Mouse (Mus musculus): ENCODE results near the gene Nipbl.

Nipbl gene

DNA sequence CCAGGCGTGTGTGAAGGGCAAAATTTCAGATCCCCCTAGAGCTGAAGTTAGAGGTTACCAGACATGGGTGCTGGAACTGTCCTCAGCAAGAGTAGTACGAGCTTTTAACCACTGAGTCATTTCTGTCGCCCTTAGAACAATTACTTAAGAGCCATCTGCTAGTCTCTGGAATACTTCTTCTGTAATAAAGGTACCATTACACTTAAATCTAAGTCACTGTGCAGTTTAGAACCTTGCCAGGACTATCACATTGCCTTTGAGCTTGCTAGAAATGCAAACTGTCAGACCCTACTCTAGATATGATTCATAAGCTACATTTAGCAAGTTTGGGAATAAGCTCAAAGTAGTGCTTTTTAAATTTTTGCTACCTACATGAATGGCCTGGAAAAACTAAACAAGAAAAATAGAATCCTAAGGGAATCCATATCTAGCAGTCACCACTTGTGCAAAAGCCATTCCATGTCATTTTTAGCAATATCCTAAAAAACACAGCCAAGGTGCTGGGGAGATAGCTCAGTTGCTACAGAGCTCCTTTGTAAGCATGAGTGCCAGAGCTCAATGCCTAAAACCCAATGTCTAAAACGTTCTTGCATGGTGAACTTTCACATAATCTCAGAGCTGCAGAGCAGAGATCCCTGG, 27.6 kb downstream of the Nipbl start:
- no peak for DNase-seq (ENCODE audit: low spot score)

DNA sequence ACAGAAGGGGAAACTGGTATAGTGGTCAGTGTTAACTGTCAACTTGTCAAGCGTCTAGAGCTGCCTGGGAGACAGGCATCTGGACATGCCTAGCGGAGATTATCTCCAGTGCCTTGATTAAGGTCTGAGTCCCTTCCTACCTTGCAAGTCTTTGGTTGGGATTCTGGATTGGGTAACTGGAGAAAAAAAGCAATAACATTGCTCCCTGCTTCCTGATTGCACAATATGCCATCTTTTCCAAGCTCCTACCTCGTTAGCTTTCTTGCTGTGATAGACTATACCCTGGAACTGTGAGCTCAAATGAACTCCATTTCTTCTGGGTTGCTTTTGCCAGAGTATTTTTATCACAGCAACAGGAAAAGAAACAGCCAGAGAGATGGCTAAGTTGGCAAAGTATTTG, 30.9 kb downstream of the Nipbl start:
- DNase-seq (ENCODE audit: low spot score), result no peak

DNA sequence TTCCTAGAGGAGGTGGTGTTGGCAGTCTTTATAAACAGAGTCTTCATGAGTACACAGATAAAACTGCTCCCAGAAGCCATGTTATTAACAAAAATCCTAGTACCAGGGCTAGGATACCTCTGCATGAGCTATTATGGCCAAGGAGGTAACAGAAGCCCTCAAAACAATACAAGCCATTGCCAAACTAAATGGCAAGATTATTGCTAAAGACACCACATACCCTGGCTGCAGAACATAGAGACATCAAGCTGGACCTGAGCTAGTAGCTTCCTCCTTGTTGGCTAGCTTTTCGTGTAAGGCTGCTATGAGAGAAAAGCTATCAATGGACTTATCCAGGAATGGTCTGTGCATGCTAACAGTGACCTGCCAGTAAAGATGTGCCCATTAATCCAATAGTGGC, 32.4 kb downstream of the Nipbl start:
- DNase-seq (ENCODE audit: low spot score), result no peak

- DNase-seq (ENCODE audit: low spot score), result no peak
These were observed 33.0 kb downstream of the Nipbl start for GRCm38 (mm10) chr15:8411168-8411837.

- DNase-seq (ENCODE audit: low spot score), result no peak
These were observed 37.2 kb downstream of the Nipbl start for GRCm38 (mm10) chr15:8407082-8407481.

DNA sequence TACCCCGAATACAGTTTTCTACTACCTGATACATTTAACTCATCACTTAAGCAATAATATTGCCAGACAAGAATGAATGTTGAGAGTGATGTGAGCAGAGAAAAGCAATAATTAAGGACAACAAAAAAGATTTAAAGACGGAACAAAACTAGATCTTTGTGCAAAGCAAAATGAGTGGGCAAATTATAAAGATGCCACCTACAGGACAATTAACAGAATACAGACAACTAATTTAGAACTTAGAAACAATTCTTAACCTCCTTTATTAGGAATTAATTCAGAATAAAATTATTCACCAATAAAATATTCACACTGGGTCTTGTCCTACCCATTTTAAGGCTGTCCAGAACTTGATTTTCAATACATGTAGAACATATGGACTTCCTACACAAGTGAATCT, 38.0 kb downstream of the Nipbl start:
- no peak for DNase-seq (ENCODE audit: low spot score)

- no peak for DNase-seq (ENCODE audit: low spot score)
These were observed 41.7 kb downstream of the Nipbl start for GRCm38 (mm10) chr15:8402591-8402990.

- no peak for DNase-seq (ENCODE audit: low spot score)
These were observed 42.7 kb downstream of the Nipbl start for GRCm38 (mm10) chr15:8401536-8401935.

- DNase-seq (ENCODE audit: low spot score), result no peak
These were observed 52.5 kb downstream of the Nipbl start for GRCm38 (mm10) chr15:8391764-8392163.

GRCm38 (mm10) chr15:8382213-8382612, 62.0 kb downstream of the Nipbl start:
- DNase-seq (ENCODE audit: low spot score), result peak; percentile 64

GRCm38 (mm10) chr15:8375657-8376056, 68.6 kb downstream of the Nipbl start:
- DNase-seq (ENCODE audit: low spot score), result no peak

GRCm38 (mm10) chr15:8374724-8375123, 69.5 kb downstream of the Nipbl start:
- no peak for DNase-seq (ENCODE audit: low spot score)

DNA sequence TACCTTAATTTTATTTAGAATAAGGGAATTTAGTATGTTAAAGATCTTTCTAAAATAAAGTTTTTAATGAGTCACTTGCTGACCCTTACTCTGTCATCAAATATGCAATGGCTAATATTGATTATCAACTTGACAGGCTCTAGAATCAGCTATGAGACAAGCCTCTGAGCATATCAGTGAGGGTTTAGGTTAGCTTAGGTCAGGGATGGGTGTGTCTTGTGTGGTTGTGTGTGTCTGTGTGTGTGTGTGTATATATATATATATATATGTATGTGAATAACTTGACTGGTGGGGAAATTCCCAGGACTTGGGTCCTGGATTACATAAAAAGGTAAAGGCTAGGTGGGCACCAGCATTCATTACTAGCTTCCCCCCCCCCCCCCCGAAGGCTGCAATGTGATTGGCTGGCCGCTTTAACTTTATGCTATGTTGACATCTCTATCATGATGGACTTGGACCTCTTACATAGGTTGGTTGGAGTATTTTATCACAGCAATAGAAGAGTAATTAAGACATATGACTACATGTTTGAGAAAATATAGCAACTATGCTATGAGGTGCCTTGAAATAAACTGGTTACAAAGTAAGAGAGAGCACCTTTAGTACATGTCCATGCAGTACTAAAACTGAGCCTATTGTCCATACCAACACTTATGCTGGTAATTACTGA, 97.0 kb downstream of the Nipbl start:
- DNase-seq (ENCODE audit: low spot score), result no peak

DNA sequence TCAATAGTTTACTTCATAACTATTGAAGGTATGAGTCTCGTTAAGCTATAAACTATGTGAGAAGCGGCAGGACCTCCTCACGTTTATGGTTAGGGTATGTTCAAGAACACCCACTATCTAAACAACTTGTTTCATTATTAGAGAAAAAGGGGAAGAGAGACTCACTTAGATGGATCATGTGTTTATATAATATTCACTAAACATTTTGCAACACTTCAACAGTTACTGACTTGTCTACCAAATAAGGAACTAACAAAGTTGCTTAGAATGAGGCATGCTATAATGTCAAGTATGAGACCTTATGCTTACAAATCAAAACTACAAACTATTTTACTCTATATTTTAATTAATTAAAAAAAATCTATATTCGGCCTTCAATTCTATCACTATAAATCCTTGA, 103.7 kb downstream of the Nipbl start:
- no peak for DNase-seq (ENCODE audit: low spot score)

- DNase-seq (ENCODE audit: low spot score), result no peak
These were observed 112.7 kb downstream of the Nipbl start for GRCm38 (mm10) chr15:8331547-8331946.

GRCm38 (mm10) chr15:8325629-8326028, 118.6 kb downstream of the Nipbl start:
- no peak for DNase-seq (ENCODE audit: low spot score)

- no peak for DNase-seq (ENCODE audit: low spot score)
These were observed 119.4 kb downstream of the Nipbl start for GRCm38 (mm10) chr15:8324833-8325232.

- no peak for DNase-seq (ENCODE audit: low spot score)
These were observed 120.2 kb downstream of the Nipbl start for GRCm38 (mm10) chr15:8324061-8324460.

GRCm38 (mm10) chr15:8321491-8321890, 122.8 kb downstream of the Nipbl start:
- no peak for DNase-seq (ENCODE audit: low spot score)

DNA sequence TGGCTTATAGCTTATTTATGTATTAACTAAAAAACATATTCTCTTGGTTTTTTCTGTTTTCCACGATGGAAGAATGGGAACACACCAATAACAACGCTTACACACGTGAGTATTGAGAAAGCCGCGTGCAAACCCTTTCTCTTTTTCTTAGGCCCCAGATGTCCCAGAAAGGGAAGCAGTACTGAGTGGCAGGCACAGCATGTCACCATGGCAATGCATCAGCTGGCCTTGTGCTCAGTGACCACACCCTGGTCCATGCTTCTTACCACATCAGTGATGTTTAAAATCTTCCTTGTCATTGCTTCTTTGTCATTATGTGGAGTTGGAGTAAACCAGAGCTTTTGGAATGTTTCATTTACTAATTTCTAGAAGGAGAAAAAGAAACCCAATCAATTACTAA, 125.1 kb downstream of the Nipbl start:
- DNase-seq (ENCODE audit: low spot score), result no peak

DNA sequence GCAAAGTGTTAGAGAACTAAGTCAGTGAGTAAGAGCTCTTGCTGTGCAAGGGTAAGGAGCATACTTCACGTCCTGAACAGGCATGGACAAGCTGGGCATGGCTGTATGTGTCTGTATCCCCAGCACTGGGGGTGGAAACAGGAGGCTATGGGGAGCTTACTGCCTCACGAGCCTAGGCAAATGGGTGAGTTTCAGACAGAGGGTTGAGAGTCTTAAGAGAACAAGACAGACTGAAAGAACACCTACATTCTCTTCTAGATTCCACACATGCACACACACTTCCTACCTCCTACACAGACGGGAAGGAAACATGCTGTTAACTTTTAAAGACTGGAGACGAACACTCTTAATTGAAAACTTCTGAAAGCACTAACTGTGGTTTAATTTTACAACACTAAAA, 126.9 kb downstream of the Nipbl start:
- DNase-seq (ENCODE audit: low spot score), result no peak

DNA sequence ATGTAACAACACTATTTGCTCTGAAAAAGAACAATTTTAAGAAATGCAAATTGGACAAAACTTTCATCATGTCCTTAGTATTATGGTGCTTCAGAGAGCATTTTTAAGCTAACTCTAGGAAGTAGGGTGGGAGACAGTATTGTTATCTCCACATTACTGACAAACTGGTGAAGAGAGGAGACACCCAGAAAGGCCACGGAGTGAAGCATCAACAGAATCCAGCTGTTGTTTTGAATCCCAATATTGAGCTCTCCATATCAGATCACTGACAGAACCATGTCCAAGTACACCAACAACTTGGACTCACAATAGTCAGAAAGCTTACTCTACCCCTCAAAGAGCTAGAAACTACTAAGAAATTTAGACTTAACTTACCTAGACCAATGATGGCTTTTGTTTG, 138.8 kb downstream of the Nipbl start:
- no peak for DNase-seq (ENCODE audit: low spot score)

DNA sequence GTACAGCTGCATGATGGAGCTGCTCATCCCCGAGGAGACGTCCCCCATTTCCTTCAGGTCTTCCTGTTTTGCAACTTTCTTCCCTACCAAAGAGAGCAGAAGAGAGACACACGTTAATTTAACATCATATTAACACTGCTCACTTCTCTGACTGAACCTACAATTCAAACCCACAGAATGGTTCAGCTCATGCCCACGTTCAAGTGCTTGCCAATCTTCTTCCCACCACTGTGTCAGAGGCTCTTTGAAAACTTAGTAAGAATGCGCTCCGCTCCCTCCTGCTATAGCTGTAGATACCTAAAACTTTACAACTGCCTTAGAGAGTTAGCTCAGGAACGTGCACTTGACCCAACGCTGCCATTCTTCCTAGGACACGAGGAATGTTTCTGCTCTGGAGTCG, 141.3 kb downstream of the Nipbl start:
- no peak for DNase-seq (ENCODE audit: low spot score)

DNA sequence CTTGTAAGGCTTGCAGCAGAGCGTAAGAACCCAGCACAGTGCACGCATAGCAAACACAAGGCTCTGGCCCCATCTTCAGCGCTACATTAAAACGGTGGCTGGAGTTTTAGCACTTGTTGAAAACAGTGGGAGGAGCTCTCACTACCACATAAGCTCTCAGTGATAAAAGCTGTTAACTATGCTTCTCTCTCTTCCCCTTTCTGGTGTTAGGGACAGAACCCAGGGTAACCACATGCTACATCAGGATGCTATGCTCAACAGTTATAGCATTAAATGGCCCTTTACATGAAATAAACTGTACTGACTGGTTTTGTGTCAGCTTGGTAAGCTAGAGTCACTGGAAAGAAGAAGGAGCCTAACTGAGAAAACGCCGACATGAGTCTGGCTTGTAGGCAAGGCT, 150.1 kb downstream of the Nipbl start:
- no peak for DNase-seq (ENCODE audit: low spot score)
